Mouse (Mus musculus) urinary bladder, postnatal 10 days (tissue): ENCODE data around the gene Gm9857.

Source experiments
- DNase-seq: peaks from one replicate; pipeline ENCODE4 v3.0.0; 2022; ENCODE audit warnings: low spot score

The Gm9857 gene

GRCm38 (mm10) chr3:108925677-108926076 lies 14.6 kb downstream of the Gm9857 start:
- DNase-seq, result no peak

- no peak for DNase-seq
Observed at GRCm38 (mm10) chr3:108921822-108922221, 18.4 kb downstream of the Gm9857 start.

GRCm38 (mm10) chr3:108920442-108921070 lies 19.7 kb downstream of the Gm9857 start:
- no peak for DNase-seq

- no peak for DNase-seq
Observed at GRCm38 (mm10) chr3:108918852-108919251, 21.4 kb downstream of the Gm9857 start.

- DNase-seq, result no peak
Observed at GRCm38 (mm10) chr3:108917986-108918385, 22.3 kb downstream of the Gm9857 start.

- DNase-seq, result no peak
Observed at GRCm38 (mm10) chr3:108916857-108917256, 23.4 kb downstream of the Gm9857 start.

GRCm38 (mm10) chr3:108915999-108916398 lies 24.2 kb downstream of the Gm9857 start:
- no peak for DNase-seq

GRCm38 (mm10) chr3:108911548-108912413 lies 28.5 kb downstream of the Gm9857 start, which contains the start of gene Prpf38b:
Gene Prpf38b (minus strand): TSS chr3:108911727.
- peak; percentile 85 for DNase-seq

- DNase-seq, result peak; percentile 18
Observed at GRCm38 (mm10) chr3:108911081-108911547, 29.1 kb downstream of the Gm9857 start.

GRCm38 (mm10) chr3:108910303-108911080 lies 29.8 kb downstream of the Gm9857 start:
- DNase-seq, result no peak

GRCm38 (mm10) chr3:108902934-108903333 lies 37.3 kb downstream of the Gm9857 start:
- no peak for DNase-seq

- DNase-seq, result no peak
Observed at GRCm38 (mm10) chr3:108902038-108902437, 38.2 kb downstream of the Gm9857 start.

GRCm38 (mm10) chr3:108900681-108901080 lies 39.6 kb downstream of the Gm9857 start:
- no peak for DNase-seq

GRCm38 (mm10) chr3:108900147-108900546 lies 40.1 kb downstream of the Gm9857 start:
- DNase-seq, result no peak

- DNase-seq, result no peak
Observed at GRCm38 (mm10) chr3:108898640-108899039, 41.6 kb downstream of the Gm9857 start.

- no peak for DNase-seq
Observed at GRCm38 (mm10) chr3:108892914-108893313, 47.3 kb downstream of the Gm9857 start.

- DNase-seq, result no peak
Observed at GRCm38 (mm10) chr3:108892080-108892479, 48.2 kb downstream of the Gm9857 start.
